In genomic region chr8:81512826-81513225, GRCm38 (mm10) we compare ENCODE assay signal across 34 mouse cellular contexts.
"Had no signal": no experiment of that assay in that cellular context is flagged by ENCODE, and none has a peak within 500 bp of the region (broad histone marks: within the 10 kb centered on the region; RNA-seq: fewer than 3 reads in every experiment).

No protein-coding gene starts in this region.

- H3K4me1 ChIP-seq: hindbrain, embryonic 10.5 days; hindbrain, embryonic 12.5 days; hindbrain, embryonic 13.5 days; hindbrain, embryonic 15.5 days; intestine, embryonic 15.5 days; kidney, embryonic 15.5 days had no signal

- H3K4me2 ChIP-seq: heart, embryonic 12.5 days; heart, embryonic 13.5 days; heart, embryonic 15.5 days; hindbrain, embryonic 12.5 days; hindbrain, embryonic 13.5 days; hindbrain, embryonic 14.5 days; hindbrain, embryonic 15.5 days; intestine, embryonic 15.5 days; kidney, embryonic 15.5 days had no signal

- DNase-seq: heart, postnatal 10 days; heart, postnatal 14 days; heart, postnatal 36 days; heart, postnatal 4 days; kidney, adult 11 months; kidney, adult 18-20 months; kidney, adult 2 months; kidney, adult 8-10 months; kidney, adult 9 months; kidney, postnatal 10 days; kidney, postnatal 14 days; kidney, postnatal 25 days; kidney, postnatal 36 days; kidney, postnatal 4 days; layer of hippocampus, adult 9-11 months; layer of hippocampus, postnatal 36 days had no signal

- H3K36me3 ChIP-seq: heart, embryonic 12.5 days; heart, embryonic 13.5 days; heart, embryonic 15.5 days; hindbrain, embryonic 10.5 days; hindbrain, embryonic 12.5 days; hindbrain, embryonic 13.5 days; hindbrain, embryonic 15.5 days; intestine, embryonic 15.5 days; kidney, embryonic 15.5 days had no signal

- H3K27me3 ChIP-seq: heart, embryonic 12.5 days; heart, embryonic 13.5 days; heart, embryonic 15.5 days; hindbrain, embryonic 12.5 days; hindbrain, embryonic 13.5 days; hindbrain, embryonic 15.5 days; intestine, embryonic 15.5 days; kidney, embryonic 15.5 days had no signal

- H3K9me3 ChIP-seq: heart, embryonic 12.5 days; heart, embryonic 13.5 days; heart, embryonic 15.5 days; hindbrain, embryonic 10.5 days; hindbrain, embryonic 12.5 days; hindbrain, embryonic 13.5 days; hindbrain, embryonic 15.5 days; intestine, embryonic 15.5 days; kidney, embryonic 15.5 days had no signal

- ATAC-seq: hindbrain, embryonic 16.5 days; hindbrain, postnatal 0 days; inflammation-experienced regulatory T-cells, adult 6 months; intestine, embryonic 15.5 days; intestine, embryonic 16.5 days; intestine, postnatal 0 days had no signal

- H3K4me3 ChIP-seq: heart, embryonic 12.5 days; heart, embryonic 13.5 days; heart, embryonic 15.5 days; hindbrain, embryonic 10.5 days; hindbrain, embryonic 12.5 days; hindbrain, embryonic 13.5 days; hindbrain, embryonic 15.5 days; intestine, embryonic 15.5 days; kidney, embryonic 15.5 days; layer of hippocampus, adult 2 months; left cerebral cortex, adult 2 months had no signal

- H3K27ac ChIP-seq: heart, embryonic 13.5 days; heart, embryonic 15.5 days; hindbrain, embryonic 10.5 days; hindbrain, embryonic 12.5 days; hindbrain, embryonic 13.5 days; hindbrain, embryonic 14.5 days; hindbrain, embryonic 15.5 days; hindbrain, postnatal 0 days; intestine, embryonic 15.5 days; kidney, embryonic 15.5 days; kidney, postnatal 0 days; layer of hippocampus, adult 2 months; left cerebral cortex, adult 2 months had no signal

- H3K9ac ChIP-seq: heart, embryonic 12.5 days; heart, embryonic 13.5 days; heart, embryonic 15.5 days; hindbrain, embryonic 12.5 days; hindbrain, embryonic 13.5 days; hindbrain, embryonic 14.5 days; hindbrain, embryonic 15.5 days; intestine, embryonic 15.5 days; kidney, embryonic 15.5 days had no signal
